Mouse (Mus musculus) gastrocnemius, adult 2 months (tissue): ENCODE measurements around the gene Trmt1. TPM values are rescaled to one million over a fixed set of nuclear protein-coding genes. Genes with fewer than 3 reads are reported as not detected.

Experiments
- DNase-seq: peaks from one replicate; pipeline ENCODE4 v3.0.0; 2022
- H3K27ac ChIP-seq: fragments of 200-600 bp; 2 replicates; pipeline ENCODE4 v1.8.1; 2022; ENCODE audit warnings: mild to moderate bottlenecking
- H3K4me3 ChIP-seq: fragments of 200-600 bp; 2 replicates; pipeline ENCODE4 v1.8.1; 2022; ENCODE audit warnings: mild to moderate bottlenecking, moderate library complexity
- CTCF ChIP-seq: fragments of 200-600 bp; IDR thresholded peaks from 2 replicates; pipeline ENCODE4 v1.8.1; 2022; ENCODE audit warnings: antibody characterized with exemption, mild to moderate bottlenecking, moderate library complexity
- intact Hi-C: fragments of 180-260 bp; cut with DNase I; formaldehyde crosslinking; loops from one replicate; pipeline ENCODE4 v1.15.1; 2025
- total RNA-seq, 2 experiments: library from RNA; stranded (reverse); gene quantifications; 2 replicates each; pipeline ENCODE4 v1.2.3; 2021

The Trmt1 gene
- total RNA-seq, 2 experiments from 2014 or later, result 45.6 to 57.5 TPM

DNA sequence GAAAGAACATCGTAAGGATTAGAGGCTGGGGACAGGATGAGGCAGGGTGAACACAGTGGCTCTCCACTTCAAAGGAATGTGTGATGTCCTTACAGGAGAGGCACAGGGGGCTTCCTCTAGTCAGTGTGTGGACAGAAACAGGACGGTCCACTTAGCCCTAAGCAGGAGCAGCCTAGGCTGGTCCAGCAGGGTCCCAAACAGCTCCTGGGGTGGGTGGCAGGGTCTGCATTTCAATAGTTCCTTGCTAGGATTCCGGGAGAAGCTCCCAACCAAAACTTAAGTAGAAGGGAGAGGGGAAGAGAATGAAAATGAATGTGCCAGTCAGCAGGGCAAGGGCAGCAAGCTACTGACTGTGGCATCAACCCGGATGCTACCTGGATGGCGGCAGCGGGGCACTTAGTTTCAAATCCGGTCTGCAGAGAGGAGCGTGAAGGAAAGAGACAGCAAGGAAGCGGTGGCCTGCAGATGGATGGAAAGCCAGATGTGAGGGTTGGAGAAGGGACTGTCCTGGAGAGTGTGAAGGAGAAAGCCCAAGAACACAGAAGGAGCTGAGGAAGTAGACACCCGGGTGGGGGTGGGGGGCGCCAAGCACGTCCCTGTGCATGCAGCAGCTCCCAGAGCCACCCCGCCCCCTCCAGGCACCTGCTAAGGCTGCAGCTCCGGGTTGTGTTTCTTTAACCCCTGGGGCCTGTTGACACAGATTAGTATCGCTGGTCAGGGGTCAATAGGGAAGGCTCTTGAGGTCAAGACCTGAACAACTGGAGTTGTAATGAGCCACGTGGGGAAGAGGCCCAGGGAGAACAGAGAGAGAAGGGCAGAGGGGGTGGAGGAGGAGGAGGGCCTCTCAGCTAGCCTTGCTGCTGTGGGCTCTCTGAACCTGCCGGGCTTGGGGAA, 59.2 kb downstream of the Trmt1 start:
- Histone ChIP-seq H3K4me3 (peak overlapping the region; percentile 26), H3K27ac (peak overlapping the region; percentile 91)
- DNase-seq, result peak; percentile 75
- peak; percentile 16; the same call in 1 of the 2 replicates for TF ChIP-seq CTCF
- intact Hi-C loops, result no loop called here

Other genes starting within 250 kb of the Trmt1 start
- gene Ier2, start 23.5 kb upstream of the Trmt1 start, total RNA-seq, result 1 to 10 TPM; 5.9 to 6.5 TPM
- 10 to 100 TPM; 18.7 to 24.3 TPM for gene Nacc1, start 1.6 kb downstream of the Trmt1 start, total RNA-seq
- 1 to 10 TPM; 1.1 to 1.3 TPM for gene Lyl1, start 15.2 kb downstream of the Trmt1 start, total RNA-seq
- gene G430095P16Rik, start 36.7 kb downstream of the Trmt1 start, total RNA-seq, result under 1 TPM; 0.36 to 0.78 TPM
- 100 to 1,000 TPM; 465 to 558 TPM for gene Nfix, start 114.0 kb downstream of the Trmt1 start, total RNA-seq
- 10 to 100 TPM; 10.2 to 14.3 TPM for gene Dand5, start 136.5 kb downstream of the Trmt1 start, total RNA-seq
- gene Gadd45gip1, start 145.2 kb downstream of the Trmt1 start, total RNA-seq, result 10 to 100 TPM; 16.2 to 30.4 TPM
- 100 to 1,000 TPM; 159 to 172 TPM for gene Rad23a, start 154.4 kb downstream of the Trmt1 start, total RNA-seq
- gene Calr, start 160.6 kb downstream of the Trmt1 start, total RNA-seq, result 100 to 1,000 TPM; 149 to 205 TPM
- 10 to 100 TPM; 23.8 to 24.9 TPM for gene Farsa, start 170.7 kb downstream of the Trmt1 start, total RNA-seq
- gene Syce2, start 185.8 kb downstream of the Trmt1 start, total RNA-seq, result 1 to 10 TPM; 1.2 to 1.8 TPM
- 10 to 100 TPM; 33.9 to 51.1 TPM for gene Gcdh, start 207.6 kb downstream of the Trmt1 start, total RNA-seq
- not detected for gene Klf1, start 215.6 kb downstream of the Trmt1 start, total RNA-seq
- 1 to 10 TPM; 4.0 to 8.4 TPM for gene Dnase2a, start 222.3 kb downstream of the Trmt1 start, total RNA-seq